Mouse (Mus musculus) lung, postnatal 36 days (tissue): Measurements from ENCODE around the gene Fam117b.

Experiments used
- DNase-seq: peaks from one replicate; pipeline ENCODE4 v3.0.0; 2022; ENCODE audit warnings: mixed read lengths

Gene Fam117b

GRCm38 (mm10) chr1:59995646-59996045 lies 82.8 kb downstream of the Fam117b start:
- DNase-seq: no peak

- DNase-seq: no peak
These were observed 84.5 kb downstream of the Fam117b start for GRCm38 (mm10) chr1:59997352-59997751.

- peak; percentile 39 for DNase-seq
These were observed 87.5 kb downstream of the Fam117b start for GRCm38 (mm10) chr1:60000319-60000718.

- DNase-seq: no peak
These were observed 94.5 kb downstream of the Fam117b start for GRCm38 (mm10) chr1:60007337-60007736.

GRCm38 (mm10) chr1:60008743-60009142 lies 95.9 kb downstream of the Fam117b start:
- no peak for DNase-seq

- no peak for DNase-seq
These were observed 101.0 kb downstream of the Fam117b start for GRCm38 (mm10) chr1:60013779-60014178.

- no peak for DNase-seq
These were observed 102.7 kb downstream of the Fam117b start for GRCm38 (mm10) chr1:60015511-60015910.

GRCm38 (mm10) chr1:60016136-60016611 lies 103.4 kb downstream of the Fam117b start:
- peak; percentile 58 for DNase-seq

GRCm38 (mm10) chr1:60017031-60017469 lies 104.2 kb downstream of the Fam117b start:
- DNase-seq: no peak
